Mouse (Mus musculus): Measurements from ENCODE around the gene Ldb2.

- no peak for TF ChIP-seq CTCF (IDR thresholded peaks at IDR 0.05 in 2 of 3, conservative IDR thresholded peaks at IDR 0.05 in 1 of 3; ENCODE audit: control insufficient read depth in 1 of 3, insufficient read depth in 1 of 3, low read depth in 2 of 3, low read length in 3 of 3, poor library complexity in 1 of 3, severe bottlenecking in 1 of 3)
- TF ChIP-seq ZC3H11A (IDR thresholded peaks at IDR 0.05; ENCODE audit: low read depth, low read length) = no peak
- TF ChIP-seq MAFK (IDR thresholded peaks at IDR 0.05; ENCODE audit: borderline replicate concordance, low read depth, low read length) = no peak
- no peak for TF ChIP-seq NRF1 (IDR thresholded peaks at IDR 0.05; ENCODE audit: insufficient read depth, low read depth, low read length, poor library complexity, severe bottlenecking)
- no peak for TF ChIP-seq EP300 (IDR thresholded peaks at IDR 0.05; ENCODE audit: low read depth in 1 of 2, low read length in 2 of 2)
- no peak for TF ChIP-seq MAX (IDR thresholded peaks at IDR 0.05; ENCODE audit: low read length)
- TF ChIP-seq POLR2A (IDR thresholded peaks at IDR 0.05; ENCODE audit: control insufficient read depth in 1 of 2, insufficient read depth in 1 of 2, low read depth in 1 of 2, low read length in 2 of 2, poor library complexity in 1 of 2) = no peak
- no peak for TF ChIP-seq HCFC1 (IDR thresholded peaks at IDR 0.05; ENCODE audit: low read depth, low read length)
- TF ChIP-seq ELF1 (IDR thresholded peaks at IDR 0.05; ENCODE audit: low read depth, low read length) = no peak
- TF ChIP-seq GATA1 (IDR thresholded peaks at IDR 0.05; ENCODE audit: low read depth, low read length) = no peak
Measured at GRCm38 (mm10) chr5:44645952-44646841, 153.3 kb downstream of the Ldb2 start.
